Mouse (Mus musculus): Measurements from ENCODE around the gene Acsf3.

Gene Acsf3

DNA sequence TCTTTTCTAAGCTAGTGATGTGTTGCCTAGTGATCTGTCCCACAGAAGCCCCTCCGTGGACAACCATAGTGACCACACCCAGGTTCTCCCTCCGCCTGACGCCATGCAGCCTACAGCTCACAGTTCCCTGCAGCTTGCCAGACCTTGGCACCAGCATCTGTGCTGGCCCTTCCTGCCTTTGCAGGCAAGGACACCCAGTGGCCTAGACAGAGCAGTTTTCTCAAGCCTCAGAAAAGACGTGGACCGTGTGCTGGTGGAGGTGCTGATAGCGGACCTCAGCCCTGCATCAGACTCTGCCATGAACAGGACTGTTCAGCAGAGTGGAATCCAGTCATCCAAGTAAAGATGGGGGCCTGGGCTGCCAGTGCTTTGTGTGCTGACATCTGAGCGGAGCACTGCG, 35.1 kb downstream of the Acsf3 start:
- DNase-seq (ENCODE audit: low spot score in 2 of 2) = no peak

DNA sequence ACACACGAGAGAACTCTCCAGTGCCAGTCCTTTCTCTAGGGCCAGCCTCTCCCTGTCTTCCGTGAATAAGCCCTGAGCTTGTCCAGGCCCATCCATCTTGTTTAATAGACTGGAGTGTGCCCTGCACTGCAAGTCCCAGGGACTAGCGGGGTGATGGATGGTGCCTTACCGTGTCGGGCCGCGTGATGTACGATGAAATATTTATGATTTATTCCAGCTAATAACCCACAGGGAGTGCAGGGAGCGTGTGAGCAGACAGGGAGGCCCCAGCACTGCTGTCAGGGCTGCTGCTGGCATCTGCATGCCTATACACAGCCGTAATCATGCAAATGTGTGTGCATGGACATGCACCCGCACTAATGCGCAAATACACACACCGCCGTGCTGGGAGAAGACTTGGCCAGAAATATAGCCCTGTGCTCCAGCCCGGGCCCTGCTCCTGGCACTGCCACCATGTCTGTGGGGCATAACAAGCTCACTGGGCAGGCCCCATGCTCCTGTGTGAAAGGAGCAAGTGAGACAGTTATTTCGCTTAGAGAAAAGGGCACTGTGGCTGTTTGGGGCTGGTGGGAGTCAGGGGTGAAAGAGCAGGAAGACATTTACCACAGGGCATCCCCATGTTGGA, 36.7 kb downstream of the Acsf3 start:
- DNase-seq (ENCODE audit: low spot score in 2 of 2) = no peak

DNA sequence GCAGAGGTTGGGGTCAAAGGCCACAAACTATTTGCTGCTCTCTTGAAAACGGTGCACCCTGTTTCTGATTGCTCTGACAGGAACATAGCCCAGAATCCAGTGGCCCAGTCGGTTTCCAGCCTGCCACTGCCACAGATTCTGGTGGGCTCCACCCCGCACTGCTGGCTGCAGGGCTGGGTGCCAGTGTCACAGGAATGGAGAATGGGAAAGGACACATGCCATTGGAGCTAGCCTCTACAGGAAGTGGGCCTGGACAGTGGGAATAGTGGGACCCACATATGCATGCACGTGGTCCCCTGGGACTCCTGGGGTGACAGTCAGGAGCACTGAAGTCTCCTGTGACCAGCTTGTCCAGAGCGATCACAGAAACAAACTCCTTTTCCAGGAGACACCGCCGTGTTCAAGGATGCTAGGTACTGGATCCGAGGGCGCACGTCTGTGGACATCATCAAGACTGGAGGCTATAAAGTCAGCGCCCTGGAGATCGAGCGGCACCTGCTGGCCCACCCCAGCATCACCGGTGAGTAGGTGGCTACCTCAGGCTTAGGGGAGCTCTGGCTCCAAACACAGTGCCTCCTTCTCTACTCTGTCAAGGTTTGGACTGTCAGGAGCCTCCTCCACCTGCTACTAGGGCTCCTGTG, 37.4 kb downstream of the Acsf3 start:
- no peak for DNase-seq (ENCODE audit: low spot score in 2 of 2)

DNA sequence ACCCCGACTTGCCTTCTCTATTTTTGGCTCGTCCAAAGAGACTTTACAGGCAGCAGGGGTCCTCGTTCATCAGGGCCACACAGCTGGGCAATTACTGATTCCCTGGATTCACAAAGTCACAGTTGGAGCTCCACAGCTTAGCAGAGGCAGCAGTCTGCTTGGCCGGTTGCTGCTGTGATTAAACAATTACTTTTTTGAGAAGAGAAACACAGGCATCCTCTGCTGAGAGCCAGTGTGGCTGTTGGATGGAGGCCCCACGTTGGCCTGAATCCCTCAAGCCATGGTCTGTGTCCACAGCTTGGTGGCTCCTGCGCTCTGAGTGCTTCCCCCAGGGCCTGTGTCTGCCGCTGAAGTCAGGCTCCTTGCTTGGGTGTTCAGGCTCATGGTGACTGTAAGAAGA, 39.3 kb downstream of the Acsf3 start:
- DNase-seq (ENCODE audit: low spot score in 2 of 2) = no peak

DNA sequence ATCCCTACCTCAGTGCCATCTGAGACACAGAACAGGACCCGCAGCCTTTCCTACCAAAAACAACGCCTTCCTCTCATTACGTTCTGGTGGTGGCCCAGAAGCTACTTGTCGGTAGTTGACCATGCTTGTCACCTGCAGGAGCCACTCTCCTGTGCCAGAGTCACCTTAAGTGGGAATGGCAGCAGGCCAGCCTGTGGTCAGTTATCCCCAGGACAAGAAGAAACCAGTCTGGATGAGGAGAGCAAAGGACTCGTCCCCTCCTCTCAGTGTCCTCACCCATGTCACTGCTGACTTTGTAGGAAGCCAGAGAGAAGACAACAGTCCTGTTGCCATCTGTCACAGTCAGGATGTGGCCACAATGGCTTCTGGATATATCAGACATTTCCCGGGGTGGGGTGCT, 41.7 kb downstream of the Acsf3 start:
- DNase-seq (ENCODE audit: low spot score in 2 of 2) = no peak

DNA sequence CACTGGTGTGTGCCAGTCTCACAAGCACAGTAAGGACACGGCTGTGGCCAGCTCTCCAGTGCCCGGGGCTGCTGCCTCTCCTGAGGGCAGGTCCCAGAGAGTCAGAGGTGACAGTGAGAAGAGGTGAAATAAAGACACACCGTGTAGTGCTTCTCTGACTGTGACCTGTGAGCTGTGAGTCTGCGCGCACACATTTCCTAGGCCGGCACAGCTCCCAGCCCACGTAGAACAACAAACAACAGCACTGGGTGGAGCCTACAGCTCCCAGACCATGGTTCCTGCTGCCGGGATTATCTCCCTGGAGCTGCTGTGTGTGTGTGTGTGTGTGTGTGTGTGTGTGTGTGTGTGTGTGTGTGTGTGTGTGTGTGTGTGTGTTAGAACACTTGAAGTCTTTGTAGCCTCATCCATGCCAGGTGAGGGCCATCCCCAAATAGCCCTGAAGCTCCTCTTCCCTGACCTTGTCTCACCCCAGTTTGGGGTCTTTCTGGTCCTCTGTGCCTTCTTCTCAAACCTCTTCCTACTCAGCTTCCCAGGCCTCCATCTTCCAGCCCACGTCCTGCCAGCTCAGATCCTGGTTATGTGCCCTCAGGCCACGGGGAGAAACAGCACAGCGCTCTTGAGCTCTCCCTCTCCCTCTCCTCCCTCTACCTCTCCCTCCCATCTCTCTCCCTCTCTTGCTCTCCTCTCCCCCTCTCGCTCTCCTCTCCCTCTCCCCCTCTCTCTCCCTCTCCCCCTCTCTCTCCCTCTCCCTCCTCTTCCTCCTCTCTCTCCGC, 42.6 kb downstream of the Acsf3 start:
- DNase-seq (ENCODE audit: low spot score in 2 of 2) = no peak

DNA sequence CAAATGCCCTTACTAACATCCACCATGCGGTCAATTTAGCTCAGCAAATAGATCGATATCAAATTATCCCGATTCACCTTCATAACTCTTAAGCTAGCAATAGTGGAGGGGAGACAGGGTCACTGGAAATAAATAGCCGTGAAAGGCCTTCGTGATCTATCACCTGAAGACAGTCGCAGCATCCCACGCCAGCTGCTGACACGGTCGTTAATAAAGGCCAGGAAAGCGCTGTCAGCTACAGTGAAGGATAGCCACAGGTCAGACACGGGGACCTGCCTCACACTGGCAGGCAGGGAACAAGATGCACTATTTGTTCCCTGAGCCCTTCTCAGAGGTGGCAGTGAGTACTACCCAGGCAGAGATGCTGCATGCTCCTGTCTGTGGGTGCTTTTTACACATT, 44.5 kb downstream of the Acsf3 start:
- no peak for DNase-seq (ENCODE audit: low spot score in 2 of 2)

DNA sequence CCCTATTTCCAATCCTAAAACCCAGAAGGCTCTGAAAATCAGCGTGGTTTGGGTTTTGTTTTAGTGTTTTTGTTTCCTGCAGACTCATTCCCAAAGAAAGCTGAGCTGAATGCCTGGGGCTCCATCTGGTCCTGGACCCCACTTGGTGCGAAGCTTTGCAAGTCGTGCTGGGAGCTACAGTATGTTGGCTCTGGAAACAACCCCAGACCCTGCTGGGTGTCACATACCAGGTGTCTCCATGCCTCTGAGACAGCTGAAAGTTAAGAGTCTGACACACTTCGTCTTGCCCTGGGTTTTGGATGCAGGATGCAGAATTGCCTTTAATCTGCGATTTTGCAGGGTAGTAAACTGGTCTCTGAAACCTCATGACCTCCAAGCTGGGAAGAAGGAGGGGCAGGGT, 49.3 kb downstream of the Acsf3 start:
- no peak for DNase-seq (ENCODE audit: low spot score in 2 of 2)

DNA sequence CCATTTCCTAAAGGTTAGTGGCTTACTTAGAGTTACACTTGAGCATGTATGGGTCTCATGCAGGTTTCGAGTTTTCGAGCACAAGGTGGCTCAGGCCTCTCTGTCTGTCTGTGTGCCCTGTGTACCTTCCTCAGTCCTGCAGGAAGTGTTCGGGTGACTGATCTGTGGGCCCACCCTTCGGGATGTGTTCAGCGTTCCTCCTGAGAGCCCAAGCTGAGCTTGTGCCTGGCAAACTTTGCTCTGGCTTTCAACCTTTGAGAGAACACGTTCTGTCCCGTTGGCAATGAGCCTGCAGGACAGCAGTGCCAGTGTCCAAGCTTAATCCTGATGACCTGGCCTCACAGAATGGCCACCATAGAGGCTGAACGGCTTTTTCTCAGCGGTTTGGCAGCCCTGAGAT, 49.7 kb downstream of the Acsf3 start:
- DNase-seq (ENCODE audit: low spot score in 2 of 2) = no peak

DNA sequence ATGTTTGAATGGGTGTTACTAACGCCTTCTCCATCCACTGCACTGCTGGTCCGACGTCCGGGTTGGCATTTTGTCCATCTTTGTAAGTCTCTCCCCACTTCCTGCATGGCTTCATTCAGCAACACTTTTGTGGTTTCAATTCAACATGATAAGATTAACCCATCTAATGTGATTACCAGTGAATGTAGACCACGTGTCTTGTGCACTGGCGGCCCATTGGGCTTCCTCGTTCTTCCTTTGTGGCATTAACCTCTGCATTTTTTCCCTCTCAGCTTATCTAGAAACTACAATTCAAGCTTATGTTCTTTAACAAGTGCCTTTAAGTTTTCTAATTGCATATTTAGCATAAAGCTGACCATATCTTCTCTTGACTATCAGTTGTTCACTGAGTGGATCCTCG, 50.1 kb downstream of the Acsf3 start:
- DNase-seq (ENCODE audit: low spot score in 2 of 2) = no peak

DNA sequence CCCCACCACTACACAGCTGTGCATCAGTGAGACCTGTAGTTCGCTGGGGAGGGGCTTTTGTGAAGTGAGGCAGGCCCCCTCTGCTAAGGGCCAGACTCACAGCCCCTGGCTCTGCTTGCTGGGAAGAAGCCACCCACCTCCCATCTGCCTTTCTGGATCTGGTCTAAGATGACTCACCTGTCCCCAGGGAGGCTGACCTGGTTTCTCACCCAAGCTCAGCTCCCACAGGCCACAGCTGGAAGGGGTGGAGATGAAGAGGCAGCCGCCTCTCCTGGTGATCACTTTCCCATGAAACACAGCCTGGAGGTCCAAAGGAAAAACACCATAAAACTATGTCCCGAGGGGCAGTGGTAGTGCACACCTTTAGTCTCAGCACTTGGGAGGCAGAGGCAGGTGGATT, 54.1 kb downstream of the Acsf3 start:
- DNase-seq (ENCODE audit: low spot score in 2 of 2) = no peak

DNA sequence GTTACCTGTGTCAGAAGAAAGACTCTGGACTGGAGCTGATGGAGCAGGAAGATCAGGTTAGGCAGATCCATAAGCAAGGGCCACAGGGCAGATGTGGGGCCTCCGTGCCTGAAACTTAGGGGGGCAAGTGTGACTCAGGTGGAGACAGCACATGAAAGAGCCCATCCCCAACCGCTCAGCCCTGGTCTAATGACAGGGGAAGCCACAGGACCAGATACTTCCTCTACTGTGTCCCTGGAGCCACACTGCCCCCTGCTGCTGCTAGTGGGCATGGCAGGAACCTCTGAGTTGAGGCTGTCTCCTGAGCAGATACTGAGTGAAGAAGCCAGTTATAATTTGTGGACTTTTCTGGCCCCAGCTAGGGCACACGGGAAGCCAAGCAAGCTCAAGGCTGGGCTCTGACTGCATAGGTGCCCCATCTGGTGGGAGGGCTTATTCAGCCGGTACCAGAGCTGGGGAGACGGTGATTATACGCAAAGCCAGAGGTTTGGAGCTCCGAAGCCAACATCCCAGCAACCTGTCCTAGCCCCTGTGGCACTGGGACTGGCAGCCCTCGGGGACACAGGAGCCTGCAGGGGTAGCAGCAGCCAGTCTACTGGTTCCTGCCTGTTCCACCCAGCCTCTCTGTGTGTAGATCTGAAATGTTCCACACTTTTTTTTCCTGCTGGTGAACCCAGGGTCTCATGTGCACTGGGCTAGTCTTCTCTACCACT, 55.2 kb downstream of the Acsf3 start:
- peak; percentile 71 to 90 for DNase-seq (ENCODE audit: low spot score in 2 of 2)

DNA sequence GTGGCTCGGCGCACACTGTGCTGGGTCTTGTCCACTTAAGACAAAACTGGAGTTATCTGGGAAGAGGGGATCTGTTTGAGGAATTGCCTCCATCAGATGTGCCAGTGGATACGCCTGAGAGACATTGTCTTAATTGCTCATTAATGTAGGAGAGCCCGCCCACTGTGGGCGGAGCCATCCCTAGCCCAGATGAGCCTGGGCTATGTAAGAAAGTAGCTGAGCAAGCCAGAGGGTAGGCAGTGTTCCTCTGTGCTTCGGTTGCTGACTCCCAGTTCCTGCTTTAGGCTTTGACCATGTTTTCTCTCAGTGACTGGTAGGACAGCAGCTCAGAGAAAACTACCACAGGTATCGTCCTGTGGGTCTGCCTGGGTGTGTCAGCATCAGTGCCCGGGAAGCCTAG, 59.1 kb downstream of the Acsf3 start:
- DNase-seq (ENCODE audit: low spot score in 2 of 2) = no peak

DNA sequence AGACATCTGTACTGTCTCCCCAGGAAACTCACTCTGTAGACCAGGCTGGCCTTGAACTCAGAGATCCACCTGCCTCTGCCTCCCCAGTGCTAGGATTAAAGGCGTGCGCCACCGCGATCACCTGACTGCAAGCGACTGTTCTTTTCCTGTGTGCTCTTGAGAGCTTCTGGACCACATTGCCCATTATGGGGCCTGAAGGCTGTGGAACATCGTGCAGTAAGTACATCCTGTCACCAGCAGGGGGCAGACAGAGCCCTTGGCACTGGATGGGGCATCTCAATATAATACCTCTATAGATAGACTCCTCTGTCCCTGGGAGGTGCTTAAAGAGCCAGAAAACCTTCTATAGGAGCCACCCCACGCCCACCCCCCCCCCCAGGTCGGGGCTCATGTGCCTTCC, 59.7 kb downstream of the Acsf3 start:
- DNase-seq (ENCODE audit: low spot score in 2 of 2) = peak; percentile 57 to 65

DNA sequence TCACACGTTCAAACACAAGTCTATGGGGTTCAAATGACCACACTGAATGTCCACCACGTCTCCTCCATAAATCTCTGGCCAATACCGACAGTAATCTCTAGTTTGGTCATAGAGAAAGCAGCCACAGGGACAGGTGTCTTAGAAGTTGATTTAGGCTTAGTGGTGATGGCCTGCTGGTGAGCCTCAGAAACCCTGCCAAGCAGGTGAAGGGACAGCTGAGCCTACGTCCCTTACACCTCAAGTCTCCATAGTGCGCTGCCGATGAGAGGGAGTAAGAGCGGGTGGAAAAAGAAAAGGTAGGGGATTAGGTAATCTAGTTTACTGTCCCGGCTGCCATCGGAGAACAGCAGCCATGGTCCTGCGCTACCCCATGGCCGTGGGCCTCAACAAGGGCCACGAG, 60.9 kb downstream of the Acsf3 start:
- DNase-seq (ENCODE audit: low spot score in 2 of 2) = no peak

DNA sequence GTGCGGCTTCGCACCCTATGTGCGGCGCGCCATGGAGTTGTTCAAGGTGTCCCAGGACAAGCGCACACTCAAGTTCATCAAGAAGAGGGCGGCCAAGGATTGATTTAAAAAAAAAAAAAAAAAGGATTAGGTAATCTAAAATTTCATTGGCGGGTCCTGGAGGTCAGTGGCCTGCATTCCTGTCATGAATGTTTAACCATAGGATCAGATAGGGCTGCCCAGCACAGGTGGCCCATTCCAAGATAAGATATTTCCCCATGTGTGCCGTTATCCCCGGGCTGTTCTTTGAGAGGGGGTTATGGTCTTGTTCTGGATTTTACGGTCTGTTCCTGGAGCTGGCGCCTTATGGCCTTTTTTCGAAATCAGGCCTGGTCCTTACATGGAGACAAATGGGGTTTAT, 61.4 kb downstream of the Acsf3 start:
- DNase-seq (ENCODE audit: low spot score in 2 of 2) = no peak

DNA sequence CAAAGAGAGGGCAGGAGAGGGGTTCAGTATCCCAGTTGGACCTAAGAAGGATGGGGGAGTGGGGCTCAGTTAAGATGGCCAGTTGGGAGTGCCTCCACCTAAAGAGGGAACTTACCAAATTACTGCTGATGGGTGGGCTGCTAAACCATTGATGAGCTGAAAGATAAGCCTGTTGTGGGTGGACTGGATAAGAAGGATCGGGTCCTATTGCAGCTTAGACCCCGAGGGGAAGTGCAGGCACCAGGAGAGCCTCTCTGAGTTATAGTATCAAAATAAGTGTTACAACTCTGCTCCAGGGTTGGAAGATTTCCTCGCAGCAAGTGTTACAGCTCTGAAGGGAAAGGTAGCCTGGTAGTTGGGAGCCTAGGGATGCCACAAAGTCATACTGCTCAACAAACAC, 68.9 kb downstream of the Acsf3 start:
- no peak for DNase-seq (ENCODE audit: low spot score in 2 of 2)

DNA sequence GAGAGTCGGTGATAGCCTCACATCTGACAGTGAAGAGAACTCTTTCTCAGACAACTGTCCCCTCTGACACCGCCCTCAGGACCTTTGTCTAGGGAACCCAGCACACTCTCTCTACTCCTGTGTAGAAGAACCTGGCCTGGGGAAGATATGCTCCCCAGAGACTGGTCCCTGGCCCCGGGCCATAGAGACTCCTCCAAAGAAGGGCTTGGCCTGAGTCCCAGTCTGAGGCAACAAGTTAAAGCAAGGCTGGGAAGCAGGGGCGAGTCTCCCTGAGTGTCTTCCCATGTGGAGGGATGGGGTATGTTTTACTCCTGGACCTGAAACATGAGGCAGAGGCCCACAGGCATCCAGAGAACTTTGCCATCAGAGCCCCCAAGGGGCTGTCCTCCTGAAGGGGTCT, 70.4 kb downstream of the Acsf3 start:
- DNase-seq (ENCODE audit: low spot score in 2 of 2) = no peak

DNA sequence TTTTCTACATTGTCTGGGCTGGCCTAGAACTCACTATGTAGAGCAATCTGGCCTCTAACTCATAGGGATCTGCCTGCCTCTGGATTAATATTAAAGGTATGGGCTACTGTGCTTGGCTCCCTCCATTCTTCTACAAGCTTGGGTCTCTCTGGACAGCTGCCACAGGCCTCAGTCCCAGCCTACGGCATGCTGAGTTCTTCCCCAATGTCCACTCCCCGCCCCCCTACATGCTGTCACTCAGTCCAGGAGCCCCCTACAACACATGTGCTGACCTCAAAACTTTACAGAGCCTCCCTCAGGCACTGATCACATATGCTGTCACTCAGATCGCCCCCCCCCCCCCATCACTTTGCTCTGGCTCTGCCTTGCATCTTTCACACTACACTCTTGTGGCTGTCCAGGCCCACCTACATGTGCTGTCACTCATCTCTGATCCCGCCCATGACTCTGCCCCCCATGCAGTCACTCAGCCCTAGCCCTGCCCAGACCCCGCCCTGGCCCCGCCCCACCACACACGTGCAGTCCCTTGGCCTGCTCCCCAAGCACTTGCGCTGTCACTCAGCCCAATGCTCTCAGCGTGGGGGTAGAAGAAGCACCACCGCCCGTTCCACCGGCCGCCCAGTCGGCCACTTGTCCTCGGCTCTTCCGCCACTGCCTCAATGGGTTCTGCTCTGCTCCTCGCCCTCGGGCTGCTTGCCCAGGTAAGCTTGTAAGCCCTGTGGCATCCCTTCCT, 72.7 kb downstream of the Acsf3 start, which contains the start of gene Cdh15:
TSS of gene Cdh15 (plus strand) at position 138 of the 733 bp plus-strand sequence.
- no peak for DNase-seq (ENCODE audit: low spot score in 2 of 2)

DNA sequence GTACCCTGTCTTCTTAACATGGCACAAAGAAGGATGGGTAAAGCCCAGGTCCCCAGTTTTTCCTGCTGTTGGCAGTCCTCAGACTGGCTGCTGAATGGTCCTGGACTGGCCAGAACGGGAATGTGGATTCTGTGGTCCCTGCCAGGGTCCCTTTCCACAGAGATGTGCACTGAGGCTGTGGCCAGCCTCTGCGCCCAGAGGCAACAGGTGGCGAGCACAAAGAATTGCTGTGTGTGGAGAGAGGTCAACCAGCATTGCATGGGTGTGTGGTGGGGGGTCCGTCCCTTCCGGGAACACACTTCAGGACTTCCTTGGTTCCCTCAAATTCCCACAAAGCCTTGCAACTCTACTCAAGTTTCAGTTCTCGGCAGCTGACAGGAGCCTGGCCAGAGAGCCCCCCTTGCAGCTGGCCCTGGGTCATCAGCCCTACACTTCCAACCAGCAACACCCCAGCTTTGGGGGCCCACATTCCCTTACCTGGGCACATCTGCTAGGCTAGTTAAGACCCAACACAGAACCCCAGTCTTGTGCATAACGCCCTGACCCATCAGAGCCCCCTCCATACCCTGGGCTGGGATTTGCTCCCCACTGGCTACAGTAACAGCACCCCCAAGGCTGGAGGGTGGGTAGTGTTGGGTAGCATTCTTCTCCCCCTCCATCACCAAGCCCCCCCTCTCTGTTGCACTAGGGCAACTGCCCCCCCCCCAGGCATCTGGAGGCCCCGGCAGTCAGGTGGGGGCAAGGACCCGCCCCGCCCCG, 74.0 kb downstream of the Acsf3 start:
- no peak for DNase-seq (ENCODE audit: low spot score in 2 of 2)

DNA sequence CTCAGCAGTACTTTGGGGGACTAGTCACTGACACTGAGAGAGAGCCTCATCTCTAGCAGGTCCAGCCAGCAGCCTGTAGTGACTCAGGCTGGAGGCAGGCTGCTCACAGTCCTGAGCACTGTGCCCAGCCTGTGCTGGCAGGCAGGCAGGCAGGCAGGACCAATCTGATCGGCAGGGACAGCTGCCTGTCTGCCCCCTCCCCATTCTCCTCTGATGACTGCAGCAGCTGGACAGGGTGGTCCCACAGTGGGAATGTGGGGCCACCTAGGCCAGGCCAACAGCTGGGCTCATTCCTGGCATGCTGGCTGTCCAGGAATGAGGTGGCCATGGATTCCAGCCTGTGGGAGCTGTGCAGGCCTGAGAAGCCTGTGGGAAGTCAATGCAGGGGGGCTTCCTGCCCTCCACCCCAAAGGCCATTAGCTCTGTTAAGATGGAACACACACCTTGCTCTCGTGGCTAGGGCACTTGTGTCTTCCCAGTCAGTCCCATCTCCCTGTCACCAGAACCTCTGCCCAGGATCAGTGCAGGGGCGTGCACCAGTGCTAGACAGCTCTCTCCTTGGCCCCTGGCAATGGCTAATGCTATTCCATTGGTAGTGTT, 75.5 kb downstream of the Acsf3 start:
- no peak for DNase-seq (ENCODE audit: low spot score in 2 of 2)

Measured in heart, adult 9 months (tissue).